Mouse (Mus musculus) C2C12 (cell line): ENCODE data around the gene Il1a.

Experiments
- CEBPB ChIP-seq: IDR thresholded peaks from one replicate; pipeline ENCODE4 v1.6.1; 2011; ENCODE audit warnings: low read depth, mild to moderate bottlenecking, control low read depth, moderate library complexity
- CTCF ChIP-seq: IDR thresholded peaks from one replicate; pipeline ENCODE4 v1.5.1; 2011; ENCODE audit not compliant: control insufficient read depth, insufficient read depth, insufficient read length
- MAX ChIP-seq: IDR thresholded peaks from one replicate; pipeline ENCODE4 v1.6.1; 2011; ENCODE audit warnings: mild to moderate bottlenecking, control low read depth
- MYOD1 ChIP-seq: IDR thresholded peaks from one replicate; pipeline ENCODE4 v1.6.1; 2011; ENCODE audit warnings: low read depth; ENCODE audit not compliant: control insufficient read depth, insufficient read length
- MYOG ChIP-seq: IDR thresholded peaks from one replicate; pipeline ENCODE4 v1.6.1; 2011; ENCODE audit not compliant: control insufficient read depth, insufficient read length; ENCODE audit errors: extremely low read depth

DNA sequence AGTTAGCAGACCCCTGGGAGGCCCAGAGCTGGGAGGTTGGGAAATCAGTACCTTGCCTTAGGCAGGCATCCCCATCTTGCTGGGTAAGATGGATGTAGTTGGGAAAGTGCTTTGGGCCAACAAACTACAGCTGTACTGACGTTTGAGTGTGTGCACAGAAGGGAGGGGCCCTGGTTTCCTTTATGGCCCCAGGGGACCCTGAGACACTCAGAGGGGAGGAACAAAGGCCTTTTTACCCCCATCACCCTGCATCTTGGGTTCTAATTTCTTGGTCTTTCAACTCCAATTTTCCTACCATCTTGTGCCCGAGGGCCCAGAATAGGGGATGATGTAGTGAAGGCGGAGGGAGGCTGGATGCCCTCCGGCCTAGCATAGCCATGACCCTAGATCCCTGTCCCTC is 53.8 kb downstream of the Il1a start:
- TF ChIP-seq MAX (no peak), MYOG (no peak), CTCF (no peak), MYOD1 (no peak), CEBPB (no peak)
